Mouse (Mus musculus): ENCODE results near the gene Impg1. TPM values are rescaled to one million over a fixed set of nuclear protein-coding genes. Genes with fewer than 3 reads are reported as not detected.

Impg1 gene
- total RNA-seq (2021), result under 1 TPM; 0.14 to 0.17 TPM
- long read RNA-seq, experiment 1, result 0 reads
- long read RNA-seq, experiment 2, result 0 reads

GRCm38 (mm10) chr9:80465381-80465780 is at the start of gene Impg1:
Impg1 (minus strand) TSS chr9:80465481.
- DNase-seq (ENCODE audit: low spot score in 2 of 2), result no peak

- no peak for DNase-seq (ENCODE audit: low spot score in 2 of 2)
Measured at GRCm38 (mm10) chr9:80509464-80510153, 44.3 kb upstream of the Impg1 start.

DNA sequence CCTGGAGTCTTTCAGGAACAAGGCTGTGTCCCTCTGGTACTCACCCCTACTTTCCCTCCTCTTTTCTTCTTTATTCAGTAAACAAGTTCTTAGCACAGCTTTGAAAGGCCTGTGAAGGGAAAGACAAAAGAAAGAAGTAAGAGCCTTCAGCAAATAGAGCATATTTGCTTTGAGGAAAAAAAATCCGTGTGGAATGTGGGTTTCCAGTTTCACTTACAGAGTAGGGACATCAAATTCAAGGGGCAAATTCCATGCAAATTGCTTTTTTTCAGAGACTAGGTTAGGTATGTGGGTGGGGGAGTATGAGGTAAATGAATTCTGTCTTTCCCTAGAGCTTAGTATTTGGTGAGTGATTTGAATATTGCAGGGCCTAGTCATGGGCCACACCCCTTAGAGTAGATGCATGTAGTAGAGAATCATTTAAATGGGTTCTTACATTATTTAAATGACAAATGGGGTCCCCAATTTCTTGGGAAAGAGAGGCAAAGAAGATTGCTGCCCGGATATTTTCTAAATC is 39.3 kb upstream of the Impg1 start:
- no peak for DNase-seq (ENCODE audit: low spot score in 2 of 2)

DNA sequence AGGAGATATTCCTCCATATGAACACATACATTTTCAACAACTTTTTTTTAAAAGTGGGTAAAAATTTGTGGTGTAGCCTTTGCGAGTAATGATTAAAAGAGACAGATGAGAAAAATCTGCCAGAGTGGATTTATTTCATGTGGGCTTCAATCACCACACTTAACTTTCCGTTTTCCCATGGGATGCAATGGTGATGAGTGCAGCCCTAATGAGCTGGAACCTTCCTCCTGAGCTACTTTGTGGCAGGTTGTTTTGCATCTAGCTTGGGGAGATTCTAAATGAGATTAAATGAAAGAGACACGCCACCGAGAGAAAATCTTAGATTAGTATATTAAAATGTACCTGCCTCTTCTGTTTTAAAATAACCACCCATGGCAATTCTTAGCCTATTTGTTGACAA is 26.3 kb upstream of the Impg1 start:
- DNase-seq (ENCODE audit: low spot score in 2 of 2), result no peak

GRCm38 (mm10) chr9:80460420-80460819 is 4.9 kb downstream of the Impg1 start:
- DNase-seq (ENCODE audit: low spot score in 2 of 2), result no peak

- DNase-seq (ENCODE audit: low spot score in 2 of 2), result no peak
Measured at GRCm38 (mm10) chr9:80450467-80451261, 14.6 kb downstream of the Impg1 start.

DNA sequence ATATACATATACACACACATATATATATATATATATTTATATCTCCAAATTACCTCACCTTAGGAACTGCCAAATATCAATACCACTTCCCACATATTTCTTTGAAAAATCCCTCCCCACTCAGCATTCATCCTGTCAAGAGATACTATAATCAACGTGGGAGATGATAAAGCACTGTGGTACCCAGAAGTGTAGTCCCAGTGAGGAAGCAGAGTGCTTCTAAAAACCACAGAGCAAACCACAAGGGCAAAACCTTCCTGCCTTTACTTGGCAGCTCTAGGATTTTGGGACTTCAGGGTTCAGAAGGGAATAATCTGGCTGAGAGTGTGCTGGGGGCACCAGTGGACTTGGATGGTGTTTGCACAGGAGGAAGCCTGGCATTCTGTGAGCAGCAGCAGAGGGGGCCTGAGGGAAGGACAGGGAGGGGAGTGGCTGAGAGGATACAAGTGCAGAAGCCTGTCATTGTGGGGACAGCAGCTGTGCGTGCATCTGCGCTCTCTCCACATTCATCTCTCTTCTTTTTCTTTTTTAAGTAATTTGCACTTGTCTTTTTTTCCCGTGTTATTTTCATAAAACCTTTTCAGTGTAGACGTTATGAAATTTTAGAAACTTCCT is 24.1 kb downstream of the Impg1 start:
- no peak for DNase-seq (ENCODE audit: low spot score in 2 of 2)

- DNase-seq (ENCODE audit: low spot score in 2 of 2), result no peak
Measured at GRCm38 (mm10) chr9:80391404-80391803, 73.9 kb downstream of the Impg1 start.

DNA sequence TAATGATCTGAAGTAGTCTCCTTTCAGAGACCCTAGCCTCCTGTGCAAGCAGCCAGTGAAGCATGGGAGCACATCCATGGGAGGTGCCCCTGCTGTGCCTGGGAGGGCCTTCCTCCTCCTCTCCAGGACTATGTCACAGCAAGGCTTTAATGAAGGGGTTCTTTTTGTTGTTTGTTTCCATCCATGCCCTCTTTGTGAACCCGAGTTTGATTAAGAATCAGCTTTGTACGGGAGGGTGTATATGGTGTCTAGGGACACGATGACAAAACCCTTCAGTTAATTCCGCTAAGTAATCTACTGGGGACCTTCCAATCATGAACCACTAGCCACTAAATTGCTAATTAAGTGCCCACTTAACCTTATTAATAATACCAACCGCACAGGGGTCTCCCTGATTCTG is 74.3 kb downstream of the Impg1 start:
- DNase-seq (ENCODE audit: low spot score in 2 of 2), result no peak

DNA sequence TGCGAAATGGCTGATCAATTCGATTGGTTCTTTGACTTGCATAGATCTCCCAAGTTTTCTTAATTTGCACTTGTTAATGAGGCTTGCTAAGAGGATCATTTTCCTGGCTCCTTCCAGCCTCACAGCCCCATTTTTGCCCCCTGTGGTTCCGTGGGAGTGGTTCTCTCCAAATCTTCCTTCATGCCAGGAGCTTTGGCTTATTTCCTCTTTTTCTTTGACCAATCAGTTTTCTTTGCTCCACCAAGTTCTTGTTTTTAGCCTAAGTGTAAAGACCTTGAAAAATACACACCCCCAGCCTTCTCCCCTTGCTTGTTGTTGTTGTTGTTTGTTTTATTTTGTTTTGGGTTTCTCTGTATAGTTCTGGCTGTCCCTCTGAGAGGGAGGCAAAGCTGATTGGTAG is 77.4 kb downstream of the Impg1 start:
- no peak for DNase-seq (ENCODE audit: low spot score in 2 of 2)

DNA sequence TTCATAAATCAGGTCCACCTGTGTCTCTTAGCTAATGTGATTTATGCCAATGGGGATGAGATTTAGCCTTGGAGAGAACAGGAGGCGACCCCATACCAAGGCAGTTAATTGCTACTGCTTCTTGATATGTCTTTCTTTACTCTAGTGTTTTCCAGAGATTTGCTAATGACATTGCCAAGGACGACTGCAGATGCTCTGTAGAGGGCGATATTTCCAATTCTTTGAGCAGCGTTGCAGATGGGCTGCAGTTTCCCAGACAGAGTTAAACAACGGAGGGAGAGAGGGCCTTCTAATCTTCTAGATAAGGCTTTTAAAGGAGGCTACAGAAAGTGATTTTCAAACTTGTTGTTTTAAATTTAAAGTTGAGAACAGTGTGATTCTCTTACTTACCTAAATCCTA is 78.8 kb downstream of the Impg1 start:
- no peak for DNase-seq (ENCODE audit: low spot score in 2 of 2)

DNA sequence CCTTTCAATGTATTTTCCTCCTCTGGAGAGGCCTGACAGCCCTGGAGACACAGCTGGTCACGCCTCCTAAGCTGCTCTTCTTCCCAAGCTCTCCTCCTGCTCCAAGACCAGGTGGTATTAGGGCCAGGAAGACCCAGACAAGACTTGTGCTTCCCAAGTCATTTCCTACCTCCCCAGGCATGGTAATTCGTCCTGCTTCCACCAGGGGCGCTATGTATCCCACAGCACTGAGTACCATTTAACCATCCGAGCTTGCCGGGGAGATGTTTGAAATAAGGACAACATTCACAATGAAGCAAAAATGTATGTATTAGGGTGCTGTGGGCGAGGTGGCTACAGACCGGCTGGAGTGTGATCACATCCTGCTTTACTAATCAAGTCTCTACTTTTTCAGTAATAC is 79.3 kb downstream of the Impg1 start:
- no peak for DNase-seq (ENCODE audit: low spot score in 2 of 2)

DNA sequence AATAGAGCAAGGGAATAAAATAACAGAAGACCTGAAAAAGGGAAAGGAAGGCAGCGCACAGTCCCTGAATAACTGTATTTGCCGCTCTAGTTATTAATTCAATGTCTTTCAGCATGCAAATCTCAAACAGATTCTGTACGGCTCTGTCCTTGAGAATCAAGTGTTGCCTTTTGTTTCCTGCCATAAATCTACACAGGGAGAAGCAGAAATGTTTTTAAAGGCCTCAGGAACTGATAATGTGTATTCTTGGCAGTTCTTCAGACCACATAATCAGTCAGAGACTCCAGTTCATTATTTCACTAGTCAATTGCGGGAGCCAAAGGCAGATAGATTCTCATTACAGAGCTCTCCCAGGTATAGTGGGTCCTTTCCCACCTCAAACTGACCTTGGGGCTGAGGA is 82.6 kb downstream of the Impg1 start:
- DNase-seq (ENCODE audit: low spot score in 2 of 2), result no peak

DNA sequence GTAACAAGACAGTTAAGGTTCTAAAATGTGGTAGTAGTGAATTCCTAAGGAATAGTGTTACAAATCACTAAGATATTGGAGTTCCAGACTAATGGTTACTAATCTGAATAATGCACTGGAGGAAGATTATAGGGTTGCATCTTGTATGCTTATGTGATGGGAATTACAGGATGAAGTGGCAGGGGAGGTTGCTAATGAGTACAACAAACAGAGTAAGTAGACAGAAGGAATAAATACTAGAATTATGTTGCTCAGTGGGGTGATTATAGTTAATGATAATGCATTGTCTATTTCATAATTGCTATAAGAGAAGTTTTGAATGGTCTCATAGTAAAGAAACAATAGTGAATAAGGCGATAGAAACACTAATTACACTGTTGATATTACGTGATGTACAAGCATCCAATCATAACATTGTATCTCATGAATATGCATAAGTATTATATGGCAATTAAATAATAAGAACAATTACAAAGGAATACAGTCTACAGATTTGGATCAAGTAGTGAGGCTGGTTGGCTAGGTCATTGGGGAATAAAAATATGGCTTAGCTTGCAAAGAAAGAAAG is 85.1 kb downstream of the Impg1 start:
- no peak for DNase-seq (ENCODE audit: low spot score in 2 of 2)

DNA sequence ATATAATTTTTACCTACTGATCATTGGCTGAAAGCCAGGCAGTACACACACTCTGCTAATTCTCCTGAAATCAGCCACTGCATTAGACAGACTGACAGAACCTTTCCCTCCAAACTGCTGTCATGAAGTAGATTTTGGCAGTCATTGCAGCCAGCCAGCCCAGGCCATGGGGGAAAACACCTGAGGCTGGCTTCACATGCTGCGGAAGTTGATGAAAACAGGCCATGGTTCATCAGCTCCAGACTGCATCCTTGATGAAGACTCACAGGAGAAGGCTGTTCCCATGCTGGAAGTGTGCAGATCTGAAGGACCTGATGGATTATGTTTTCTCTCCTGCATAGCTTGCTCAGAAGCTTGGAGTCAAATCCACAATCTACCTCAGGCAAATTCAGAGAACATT is 91.2 kb downstream of the Impg1 start:
- DNase-seq (ENCODE audit: low spot score in 2 of 2), result no peak

DNA sequence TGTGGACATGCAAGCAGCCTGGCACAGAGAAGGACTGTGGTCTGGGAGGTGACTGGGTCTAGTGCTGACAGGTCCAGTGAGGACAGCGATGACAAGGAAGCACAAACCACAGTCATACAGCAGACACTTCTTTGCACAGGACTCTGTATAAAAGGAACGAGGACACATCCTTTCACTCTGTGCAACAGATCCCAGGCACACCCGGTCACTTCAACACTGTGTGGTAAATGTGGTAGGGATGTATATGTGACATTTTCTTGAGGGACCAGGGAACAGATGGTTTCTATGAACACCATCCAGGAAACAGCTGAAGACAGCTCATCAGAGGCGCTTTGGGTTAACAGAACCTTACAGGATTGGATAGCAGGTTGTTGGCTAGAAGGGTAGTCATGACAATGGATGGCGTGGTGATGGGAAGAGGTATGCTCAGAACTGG is 92.0 kb downstream of the Impg1 start:
- no peak for DNase-seq (ENCODE audit: low spot score in 2 of 2)

DNA sequence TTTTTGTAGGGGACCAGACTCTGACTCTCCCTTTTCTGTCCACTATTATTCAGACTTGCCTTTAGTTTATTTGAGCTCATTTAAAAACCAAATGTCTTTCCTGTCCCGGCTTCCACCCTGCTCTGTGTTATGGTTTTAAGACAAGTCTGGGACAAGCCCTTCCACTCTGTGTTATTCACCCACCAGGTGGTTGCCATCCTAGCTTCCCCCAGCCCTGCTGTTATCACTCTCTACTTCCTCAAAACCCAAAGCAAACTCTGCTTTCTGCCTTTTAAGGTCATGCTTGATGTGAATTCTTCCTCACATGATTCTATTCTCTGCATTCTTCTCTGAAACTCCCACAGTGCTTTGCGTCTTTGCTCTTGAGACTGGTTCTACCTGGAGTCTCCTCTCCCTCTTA is 96.6 kb downstream of the Impg1 start:
- DNase-seq (ENCODE audit: low spot score in 2 of 2), result no peak

DNA sequence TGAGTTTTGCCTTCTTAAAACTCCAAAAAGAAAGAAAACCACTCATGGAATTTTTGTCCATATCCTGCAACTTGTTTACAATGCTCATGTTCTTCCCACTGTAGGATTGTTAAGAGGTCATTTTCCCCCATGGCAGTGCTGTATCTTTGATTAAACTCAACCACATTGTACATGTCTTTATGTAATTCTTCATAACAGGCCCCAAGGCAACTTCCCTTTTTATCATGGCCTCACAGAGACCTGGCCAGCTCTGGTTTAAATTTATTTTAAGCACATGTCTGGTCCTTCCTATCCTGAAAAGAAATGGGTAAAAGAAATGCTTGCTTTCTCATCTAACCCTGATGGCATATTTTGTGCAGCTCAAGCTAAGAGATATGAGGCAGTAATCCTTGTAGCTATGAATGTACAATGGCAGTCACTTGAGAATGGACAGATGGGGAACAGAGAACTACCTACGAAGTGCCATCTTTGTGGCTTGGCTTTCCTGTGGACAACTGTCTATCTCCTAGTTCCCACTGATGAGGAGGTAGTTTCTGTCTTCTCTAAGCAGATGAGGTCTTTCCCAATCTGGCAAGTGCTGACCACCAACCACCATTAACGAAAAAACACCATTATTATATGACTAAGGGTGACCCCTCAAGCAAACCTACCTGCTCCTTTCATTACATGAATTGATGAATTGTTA is 97.6 kb downstream of the Impg1 start:
- DNase-seq (ENCODE audit: low spot score in 2 of 2), result no peak

- no peak for DNase-seq (ENCODE audit: low spot score in 2 of 2)
Measured at GRCm38 (mm10) chr9:80360063-80360462, 105.2 kb downstream of the Impg1 start.

DNA sequence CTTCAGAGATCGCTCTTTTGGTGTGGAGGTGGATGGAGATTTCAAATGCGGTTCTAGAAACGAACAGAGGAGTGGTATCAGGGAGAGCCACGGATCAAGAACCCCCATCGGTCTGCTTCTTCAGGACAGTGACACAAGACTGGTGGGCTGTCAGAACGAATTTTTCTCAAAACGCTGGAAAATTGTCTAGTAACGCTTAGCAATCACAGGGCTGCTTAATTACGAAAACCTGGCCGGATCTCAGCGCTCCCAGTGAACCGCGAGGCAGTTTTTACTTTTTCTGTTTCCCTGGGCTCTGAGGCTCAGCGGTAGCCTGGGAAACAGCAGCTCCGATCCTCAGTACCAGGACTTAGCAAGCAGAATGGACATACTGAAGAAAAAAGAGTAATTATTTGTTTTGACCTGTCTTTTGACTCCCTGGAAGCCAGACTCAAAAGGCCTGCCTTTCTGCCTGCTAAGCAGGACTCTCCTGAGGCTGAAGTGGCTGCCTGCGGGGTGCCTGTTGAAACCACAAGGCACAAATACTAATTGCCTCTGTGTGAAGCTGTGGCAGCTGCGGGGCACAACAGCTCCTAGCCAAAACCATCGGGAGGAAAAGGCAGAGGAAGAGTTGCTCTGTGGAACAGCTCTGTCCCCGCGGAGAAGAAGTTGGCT is 113.5 kb downstream of the Impg1 start:
- DNase-seq (ENCODE audit: low spot score in 2 of 2), result no peak

- DNase-seq (ENCODE audit: low spot score in 2 of 2), result no peak
Measured at GRCm38 (mm10) chr9:80351295-80351677, 114.0 kb downstream of the Impg1 start.

All from adrenal gland, postnatal 4 days (tissue).